Mouse (Mus musculus) embryo, embryonic 11 days (tissue): ENCODE measurements around the gene Map3k7cl.

Experiments
- DNase-seq: peaks from one replicate; pipeline ENCODE4 v3.0.0-alpha.2; 2015

Map3k7cl gene

DNA sequence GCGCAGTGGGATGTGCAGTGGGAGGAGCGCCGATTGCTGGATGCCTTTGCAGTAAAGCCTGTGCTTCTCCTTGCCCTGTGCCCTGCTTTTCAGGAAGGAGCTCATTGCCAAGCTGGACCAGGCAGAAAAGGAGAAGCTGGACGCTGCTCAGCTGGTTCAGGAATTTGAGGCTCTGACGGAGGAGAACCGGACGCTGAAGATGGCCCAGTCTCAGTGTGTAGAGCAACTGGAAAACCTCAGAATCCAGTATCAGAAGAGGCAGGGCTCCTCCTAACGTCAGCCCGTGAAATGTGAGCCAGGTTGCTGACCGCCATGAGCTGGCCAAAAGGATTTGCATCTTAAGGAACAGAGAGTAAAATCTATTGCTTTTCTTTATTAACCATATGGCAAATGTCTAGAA, 41.0 kb downstream of the Map3k7cl start:
- DNase-seq: no peak

DNA sequence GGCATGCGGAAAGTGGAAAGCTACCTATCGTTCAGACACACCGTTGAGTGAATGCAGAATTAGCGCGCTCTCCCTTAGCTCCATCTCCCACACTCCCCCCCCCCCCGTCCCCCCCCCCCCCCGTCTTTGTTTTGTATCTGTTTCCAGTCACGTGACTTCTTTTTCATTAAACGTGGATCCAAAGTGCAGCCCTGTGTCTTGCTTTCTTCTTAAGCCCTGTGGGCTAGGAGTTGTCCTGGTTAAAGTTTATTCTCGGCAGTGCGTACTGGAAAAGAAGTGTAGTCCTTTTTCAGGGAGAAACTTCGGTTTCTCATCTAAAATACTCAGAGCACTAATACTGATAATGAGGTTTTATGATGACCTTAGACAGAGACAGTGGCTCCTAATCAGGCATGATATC, 42.0 kb downstream of the Map3k7cl start:
- no peak for DNase-seq

DNA sequence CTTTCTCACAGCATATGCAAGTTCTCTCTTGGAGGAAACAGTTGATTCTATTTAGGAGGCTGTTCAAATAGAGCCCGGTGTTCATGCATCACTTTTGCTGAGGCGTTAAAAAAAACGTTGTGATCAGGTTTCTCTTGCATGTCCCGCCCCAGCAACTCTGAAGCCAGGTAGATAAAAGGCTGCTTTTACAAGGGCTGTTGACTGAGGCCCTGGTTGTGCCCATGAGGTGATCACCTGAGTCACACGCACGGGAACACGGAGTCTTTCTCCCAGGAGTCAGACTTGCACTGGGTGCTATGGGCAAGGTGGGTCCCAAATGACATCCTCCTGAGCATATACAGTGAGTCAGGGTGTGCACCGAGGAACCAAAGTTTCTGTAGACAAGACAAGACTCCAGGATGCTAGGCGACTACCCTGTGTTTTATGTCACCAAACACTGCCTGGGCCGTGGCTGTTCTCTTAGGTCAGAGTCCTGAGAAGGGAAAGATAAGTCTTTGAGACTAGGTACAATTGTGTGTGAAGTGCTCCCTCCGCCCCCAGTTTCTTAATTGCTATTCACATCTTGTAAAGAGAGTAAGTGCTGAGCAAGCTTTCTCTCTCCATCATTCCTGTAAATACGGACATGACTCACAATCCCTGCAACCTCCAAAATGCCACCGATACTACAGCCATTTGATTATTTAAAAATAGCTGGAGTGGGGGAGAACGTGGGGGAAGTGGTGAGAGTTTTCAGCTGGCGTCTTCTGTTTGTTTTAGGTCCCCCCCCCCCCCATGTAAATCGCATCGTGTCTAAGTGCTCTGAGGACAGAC, 49.8 kb downstream of the Map3k7cl start:
- DNase-seq: no peak

DNA sequence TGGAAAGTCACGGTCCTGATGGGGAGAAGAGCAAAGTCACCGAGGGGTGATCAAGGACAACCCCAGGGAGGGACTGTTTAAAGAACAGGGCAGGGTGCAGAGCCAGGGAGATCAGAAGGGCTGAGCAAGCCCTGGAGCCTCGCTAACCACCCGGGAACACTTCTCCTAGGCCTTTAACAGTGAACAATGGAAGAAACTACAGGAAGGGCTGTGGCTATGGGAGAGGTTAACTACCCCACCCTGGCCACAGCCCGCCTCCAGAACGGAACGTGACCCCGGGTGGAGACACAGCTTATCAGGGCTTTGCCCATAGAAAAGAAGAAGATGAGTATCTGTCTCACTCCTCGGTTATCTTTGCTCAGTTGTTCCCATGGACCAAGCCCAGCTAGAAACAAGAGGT, 50.9 kb downstream of the Map3k7cl start:
- DNase-seq: no peak

DNA sequence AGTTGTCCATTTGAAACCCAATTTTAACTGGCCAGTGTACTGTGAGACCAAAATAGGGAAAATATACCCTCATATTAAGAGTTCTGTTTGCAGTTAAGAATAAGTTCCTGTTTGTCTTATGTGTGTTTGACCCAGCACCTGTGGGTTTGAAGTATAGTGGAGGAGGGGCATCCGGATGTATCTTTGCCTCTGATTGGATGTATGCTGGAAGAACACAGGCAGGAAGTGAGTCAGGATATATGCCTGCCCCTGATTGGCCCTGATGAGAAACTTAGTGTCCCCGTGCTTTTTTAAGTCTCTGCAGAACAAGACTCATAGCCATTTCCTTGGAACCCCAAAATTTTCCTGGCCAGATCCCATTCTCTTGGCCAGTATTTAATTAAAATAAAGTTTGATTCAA, 51.8 kb downstream of the Map3k7cl start:
- no peak for DNase-seq

DNA sequence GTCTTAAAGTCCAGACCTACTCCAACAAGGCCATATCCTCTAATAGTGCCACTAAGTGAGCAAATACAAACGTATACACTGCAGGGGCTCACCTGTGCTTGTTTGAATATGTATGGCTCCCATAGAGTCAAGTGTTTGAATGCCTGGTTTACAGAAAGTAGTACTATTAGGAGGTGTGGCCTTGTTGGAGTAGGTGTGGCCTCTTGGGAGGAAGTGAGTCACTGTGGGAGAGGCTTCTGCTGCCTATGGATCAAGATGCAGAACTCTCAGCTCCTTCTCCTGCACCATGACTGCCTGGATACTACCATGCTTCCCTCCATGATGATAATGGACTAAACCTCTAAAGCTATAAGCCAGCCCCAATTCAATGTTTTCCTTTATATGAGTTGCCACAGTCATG, 54.3 kb downstream of the Map3k7cl start:
- no peak for DNase-seq

DNA sequence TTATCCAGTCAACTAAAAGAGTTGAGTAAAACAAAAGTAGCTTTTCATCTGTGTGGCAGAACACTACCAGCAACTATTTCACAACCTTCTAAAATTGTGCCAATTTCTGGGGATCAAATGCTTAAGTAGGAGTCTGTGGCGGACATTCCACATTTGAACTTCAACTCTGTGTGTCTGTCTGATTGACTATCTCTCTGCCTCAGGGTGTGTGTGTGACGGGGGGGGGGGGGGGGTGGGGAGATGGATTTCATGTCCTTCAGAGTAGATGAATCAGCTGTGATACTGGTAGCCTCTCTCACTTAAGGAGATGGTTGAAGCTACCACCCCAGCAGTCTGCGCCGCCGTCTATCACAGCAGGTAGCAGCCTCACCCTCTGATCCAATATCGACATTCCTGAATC, 54.8 kb downstream of the Map3k7cl start:
- DNase-seq: no peak

DNA sequence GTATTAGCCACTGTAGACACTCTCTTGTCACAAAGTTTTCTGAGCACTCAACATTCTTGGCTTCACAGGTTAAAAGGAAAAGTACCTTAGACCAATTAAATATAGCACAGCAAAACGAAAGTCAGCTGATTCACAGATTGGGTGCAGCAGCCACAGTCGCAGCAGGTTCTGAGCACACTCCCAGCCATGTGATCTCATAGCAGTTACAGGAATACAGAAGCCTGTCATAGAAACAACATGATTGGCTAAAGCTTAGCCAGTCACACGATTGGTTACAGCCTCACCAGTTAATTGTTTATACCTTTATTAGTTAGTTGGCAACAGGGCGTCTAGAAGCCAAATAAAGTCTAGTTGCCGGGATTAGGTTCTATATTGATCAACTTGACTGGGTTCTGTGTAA, 57.0 kb downstream of the Map3k7cl start:
- no peak for DNase-seq

DNA sequence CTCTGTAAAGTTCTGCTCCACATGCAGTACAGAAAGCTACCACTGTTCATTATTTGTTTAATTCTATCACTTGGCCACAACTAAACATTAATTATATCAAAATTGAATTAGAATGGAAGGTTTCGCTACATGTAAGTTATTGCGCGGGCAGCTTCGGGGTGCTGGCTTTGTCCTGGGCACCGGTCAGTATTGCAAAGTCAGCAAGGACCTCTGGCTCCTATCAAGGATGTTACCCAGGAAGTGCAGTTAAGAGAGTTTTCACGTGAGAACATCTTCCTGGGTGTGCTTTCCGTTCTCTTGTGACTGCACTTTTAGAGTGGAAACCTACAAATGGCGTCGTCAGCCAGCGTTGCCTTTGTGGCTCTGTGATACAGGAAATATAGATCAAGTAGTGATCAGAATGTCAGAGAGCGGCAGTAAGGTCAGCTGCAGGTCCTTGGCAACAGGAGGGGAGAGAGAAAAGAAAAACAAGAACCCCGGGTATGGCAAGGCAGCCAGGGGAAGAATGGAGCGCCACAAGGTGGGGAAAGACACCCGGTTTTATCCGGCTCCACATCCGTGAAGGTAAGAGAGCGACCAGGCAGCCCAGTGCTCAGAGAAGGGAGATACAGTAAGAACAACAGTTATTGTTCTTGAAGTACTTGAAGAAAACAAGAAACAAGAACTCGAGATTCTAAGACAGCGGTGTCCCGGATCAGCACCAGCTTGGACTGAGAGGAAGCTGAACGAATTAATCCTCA, 57.6 kb downstream of the Map3k7cl start:
- no peak for DNase-seq

DNA sequence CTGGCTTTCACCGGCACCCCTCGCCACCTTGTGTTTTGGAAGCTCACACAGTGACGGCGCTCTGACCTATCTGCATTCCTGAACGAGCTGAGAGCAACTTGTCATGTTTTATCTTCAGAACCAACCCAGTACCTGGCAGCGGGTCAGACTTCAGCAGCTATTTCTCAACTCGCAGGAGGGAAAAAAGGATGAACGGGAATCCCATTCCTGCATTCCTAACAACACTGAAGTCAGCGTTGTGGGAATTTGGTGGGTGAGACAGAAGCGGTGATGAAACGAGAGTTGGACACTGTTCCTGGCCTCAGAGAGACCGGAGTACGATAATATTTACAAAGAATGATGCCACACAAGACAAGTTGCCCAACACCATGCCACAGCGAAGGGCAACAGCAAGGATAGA, 58.3 kb downstream of the Map3k7cl start:
- no peak for DNase-seq

DNA sequence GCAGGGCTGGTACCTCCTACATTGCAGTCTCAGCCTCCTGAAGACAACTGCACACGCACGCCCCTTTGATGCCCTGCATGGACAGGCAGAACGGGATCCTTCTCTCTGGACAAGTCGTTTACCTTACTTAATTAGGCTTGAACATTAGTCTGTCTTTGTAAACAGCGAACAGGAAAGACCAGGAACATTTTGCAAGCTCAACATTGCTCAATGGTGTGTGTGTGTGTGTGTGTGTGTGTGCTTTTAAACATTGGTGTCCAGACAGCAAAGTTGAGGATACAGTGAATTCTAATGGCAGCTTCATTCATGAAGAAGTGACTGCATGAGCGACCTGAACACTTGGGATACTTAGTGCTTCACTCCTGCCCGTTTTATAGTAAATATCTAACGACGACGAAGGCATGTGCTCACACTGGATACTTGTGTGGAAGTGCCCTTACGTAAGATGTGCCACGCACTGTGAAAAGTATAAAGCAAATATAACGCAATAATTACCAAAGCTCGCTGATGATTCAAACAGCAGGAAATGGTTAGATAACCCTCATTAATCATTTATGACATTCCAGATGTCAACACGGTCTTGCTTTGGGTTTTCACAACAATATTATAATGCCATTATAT, 59.2 kb downstream of the Map3k7cl start:
- no peak for DNase-seq

DNA sequence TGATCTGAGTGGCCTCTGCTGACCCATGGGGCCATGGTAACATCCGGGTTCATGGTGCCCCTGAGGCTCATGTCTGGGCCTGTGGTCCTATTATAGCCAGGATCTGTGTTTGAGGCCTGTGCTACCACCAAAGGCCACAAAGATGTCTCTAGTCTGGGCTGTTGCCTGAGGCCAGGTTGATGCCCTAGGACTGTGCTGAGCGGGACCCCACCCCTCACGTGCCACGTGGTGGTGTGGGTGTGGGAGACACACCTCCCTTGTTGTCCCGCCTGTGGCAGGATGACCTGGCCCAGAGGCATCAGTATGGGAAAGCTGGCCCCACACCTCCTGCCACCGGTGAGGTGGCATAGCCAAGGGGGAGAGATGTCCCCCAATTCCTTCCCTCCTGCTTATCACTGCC, 64.2 kb downstream of the Map3k7cl start:
- DNase-seq: no peak

DNA sequence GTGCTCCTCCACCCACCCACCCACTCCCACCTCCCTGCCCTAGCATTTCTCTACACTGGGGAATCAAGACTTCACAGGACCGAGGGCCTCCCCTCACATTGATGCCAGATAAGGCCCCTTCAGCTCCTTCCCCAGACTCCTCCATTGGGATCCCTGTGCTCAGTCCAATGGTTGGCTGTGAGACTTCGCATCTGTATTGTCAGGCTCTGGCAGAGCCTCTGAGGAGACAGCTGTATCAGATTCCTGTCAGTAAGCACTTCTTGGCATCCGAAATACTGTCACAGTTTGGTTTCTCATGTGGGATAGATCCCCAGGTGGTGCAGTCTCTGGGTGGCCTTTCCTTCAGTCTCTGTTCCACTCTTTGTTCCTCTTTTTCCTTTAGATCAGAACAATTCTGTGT, 68.1 kb downstream of the Map3k7cl start:
- no peak for DNase-seq

DNA sequence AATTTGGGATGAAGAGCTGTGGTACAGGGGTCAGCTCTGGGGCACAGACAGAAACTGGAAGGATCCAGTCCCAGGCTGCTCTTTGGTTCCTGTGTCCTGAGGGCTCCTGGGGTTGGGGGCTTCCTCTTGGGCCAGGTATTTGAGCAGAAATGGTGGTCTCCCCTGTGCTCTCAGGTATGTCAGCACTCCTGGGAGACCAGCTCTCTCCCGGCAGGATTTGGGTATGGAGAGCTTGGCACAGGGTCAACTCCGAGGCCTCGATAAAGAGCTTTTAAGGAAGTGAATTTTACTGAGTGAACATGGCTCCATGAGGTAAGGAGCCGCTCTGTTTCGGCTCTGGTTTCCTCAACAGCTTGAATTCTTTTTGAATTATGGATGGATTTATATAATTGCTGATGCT, 70.8 kb downstream of the Map3k7cl start:
- no peak for DNase-seq

DNA sequence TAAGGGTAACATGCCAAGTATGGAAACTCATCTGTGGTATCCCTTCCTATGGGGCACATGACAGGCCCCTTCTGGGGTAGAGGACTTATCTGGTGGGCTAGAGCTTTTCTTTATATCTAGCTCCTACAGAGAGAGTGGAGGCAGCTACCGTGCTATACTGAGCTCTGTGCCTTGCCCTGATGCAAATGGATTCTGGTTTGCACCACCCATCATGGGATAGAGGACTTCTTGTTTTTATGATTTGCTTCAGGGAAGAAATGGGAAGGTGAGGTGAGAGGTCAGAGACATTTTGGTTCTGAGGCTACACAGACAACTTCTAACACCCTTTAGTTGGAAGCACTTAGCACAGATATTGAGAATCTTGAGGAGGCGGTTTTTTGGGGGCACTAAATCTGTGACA, 71.8 kb downstream of the Map3k7cl start:
- no peak for DNase-seq

DNA sequence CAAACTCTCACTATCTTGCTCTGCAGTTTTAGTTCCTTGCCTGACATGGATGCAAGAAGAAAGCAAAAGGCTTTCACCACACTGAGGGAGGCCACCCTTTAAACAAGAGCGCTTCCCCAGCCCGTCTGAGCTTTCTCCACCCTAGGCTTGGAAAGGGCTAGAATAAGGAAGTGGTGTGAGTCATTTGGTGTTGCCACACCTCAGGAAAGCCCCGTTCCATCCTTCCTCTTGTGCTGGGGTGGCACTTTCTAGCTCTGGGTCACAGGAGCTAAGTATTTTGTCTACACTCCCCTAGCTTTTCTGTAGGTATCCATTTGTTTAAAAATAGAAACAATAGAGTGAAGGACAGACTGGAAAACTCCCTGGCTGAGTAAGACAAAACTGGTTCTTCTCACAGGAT, 72.2 kb downstream of the Map3k7cl start:
- DNase-seq: no peak

DNA sequence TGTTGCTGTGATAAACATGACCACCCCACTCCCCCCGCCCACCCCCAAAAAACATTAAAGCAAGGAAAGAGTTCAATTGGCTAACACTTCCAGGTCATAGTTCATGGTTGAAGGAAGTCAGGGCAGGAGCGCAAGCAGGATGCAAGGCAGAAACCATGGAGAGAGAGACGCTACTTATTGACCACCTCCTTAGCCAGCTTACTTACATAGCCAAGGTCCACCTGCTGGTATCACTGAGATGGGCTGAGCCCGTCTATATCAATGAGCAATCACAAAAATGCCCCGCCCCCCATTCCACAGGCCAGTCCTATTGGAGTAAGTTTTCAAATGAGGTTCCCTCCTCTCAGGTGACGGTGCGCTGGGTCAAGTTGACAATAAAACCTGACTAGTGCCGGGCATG, 72.7 kb downstream of the Map3k7cl start:
- no peak for DNase-seq

DNA sequence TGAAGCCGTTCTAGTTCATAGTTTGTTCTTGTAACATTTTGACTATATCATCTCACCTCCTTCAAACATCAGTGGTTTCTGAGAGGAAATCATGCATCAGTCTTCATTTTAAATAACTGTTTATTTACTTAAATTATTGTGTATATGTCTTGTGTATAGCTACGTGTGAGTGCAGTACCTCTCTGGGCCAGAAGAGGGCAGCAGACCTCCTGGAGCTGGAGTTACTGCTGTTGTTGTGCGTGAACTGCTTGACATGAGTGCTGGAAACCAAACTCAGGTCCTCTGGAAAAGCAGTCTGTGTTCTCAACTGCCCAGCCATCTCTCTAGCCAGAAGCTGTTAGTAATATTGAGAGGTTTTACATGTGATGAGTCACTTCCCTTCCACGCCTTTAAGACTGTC, 73.6 kb downstream of the Map3k7cl start:
- DNase-seq: no peak

DNA sequence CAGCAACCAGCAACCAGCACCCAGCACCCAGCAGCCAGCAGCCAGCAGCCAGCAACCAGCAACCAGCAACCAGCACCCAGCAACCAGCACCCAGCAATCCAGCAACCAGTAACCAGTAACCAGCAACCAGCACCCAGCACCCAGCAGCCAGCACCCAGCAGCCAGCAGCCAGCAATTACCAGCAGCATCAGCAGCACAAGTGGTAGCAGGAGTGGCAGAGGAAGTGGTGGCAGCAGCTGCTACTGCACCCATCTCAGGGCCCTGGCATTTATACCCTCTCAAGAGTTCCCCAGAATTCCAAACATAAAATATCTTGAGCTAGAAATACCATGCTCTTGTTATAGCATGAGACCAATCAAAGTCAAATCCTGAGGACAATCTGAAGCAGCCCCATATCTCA, 81.6 kb downstream of the Map3k7cl start:
- DNase-seq: no peak

DNA sequence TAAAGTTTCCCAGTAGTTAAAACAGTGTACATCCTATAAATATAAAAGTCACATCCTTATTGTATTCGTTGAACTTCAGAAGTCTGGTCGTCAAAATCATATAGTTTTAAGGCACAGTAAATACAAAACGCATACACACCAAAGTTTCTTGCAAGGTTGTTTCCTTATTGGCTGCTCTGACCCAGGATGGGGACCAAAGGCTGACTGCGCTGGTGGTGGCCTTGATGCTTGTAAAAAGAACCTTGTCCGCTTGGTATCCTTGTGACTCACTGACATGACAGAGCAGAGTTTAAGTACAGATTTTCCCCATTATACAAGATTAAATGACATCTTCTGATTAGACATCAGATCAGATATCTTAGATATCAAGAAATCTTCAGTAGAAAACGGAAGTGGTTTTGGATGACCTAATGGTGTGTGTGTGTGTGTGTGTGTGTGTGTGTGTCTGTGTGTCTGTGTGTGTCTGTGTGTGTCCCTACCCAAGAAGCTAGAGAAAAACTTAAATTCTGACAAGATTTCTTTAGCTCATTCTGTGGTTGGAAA, 82.2 kb downstream of the Map3k7cl start:
- no peak for DNase-seq

DNA sequence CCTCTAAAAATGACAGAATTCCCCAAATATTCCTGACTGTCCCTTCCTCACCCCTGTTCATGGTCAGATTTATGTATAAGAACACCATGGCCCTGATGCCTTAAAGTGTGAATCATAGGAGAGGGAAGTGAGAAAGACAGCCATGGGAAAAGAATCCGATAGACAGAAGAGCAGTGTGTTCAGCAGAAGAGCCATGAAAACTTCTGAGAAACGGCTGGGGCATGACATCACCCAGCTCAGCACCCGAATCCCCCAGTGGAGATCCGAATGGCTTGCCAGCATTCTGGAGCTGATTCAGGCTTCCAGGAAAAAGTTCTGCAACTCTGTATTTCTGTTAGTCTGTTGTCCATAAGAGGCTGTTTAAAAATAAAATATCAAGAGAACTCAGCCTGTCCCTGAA, 82.7 kb downstream of the Map3k7cl start:
- DNase-seq: no peak

DNA sequence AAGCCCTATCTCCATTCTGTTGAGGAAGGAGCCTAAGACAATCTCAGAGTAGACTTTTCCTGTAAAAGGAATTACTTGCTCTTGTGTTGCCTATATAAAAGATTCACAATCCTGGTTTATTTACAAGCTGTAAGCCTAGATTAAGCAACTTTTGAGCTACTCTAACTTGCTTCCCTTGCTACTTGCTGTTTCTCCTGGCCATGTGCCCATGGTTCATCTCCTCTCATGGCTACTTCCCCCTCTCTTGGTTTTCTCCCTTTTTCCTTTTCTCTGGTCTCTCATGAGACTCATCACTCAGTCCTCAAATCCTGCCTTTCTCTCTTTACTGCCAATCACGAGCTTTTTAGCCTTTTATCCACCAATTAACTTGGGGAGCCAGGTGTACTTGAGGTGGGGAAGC, 85.0 kb downstream of the Map3k7cl start:
- no peak for DNase-seq

DNA sequence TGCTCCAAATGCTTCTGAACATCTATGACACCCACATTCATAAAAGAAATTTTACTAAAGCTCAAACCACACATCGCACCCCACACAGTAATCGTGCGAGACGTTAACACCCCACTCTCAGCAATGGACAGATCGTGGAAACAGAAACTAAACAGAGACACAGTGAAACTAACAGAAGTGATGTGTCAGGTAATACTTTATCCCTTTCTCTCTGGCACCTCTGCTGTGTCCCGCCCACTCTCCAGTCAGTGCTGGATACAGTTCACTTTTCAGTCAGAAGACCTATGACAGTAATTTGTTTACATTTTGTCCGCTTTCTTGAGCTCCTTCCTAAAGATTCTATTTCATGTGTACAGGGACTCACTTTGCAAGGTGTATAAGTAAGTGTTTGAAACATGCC, 89.1 kb downstream of the Map3k7cl start:
- no peak for DNase-seq
